Mouse (Mus musculus): ENCODE data around the gene Depdc5. TPM values are rescaled to one million over a fixed set of nuclear protein-coding genes. Genes with fewer than 3 reads are reported as not detected.
"Not testable (repeated sequence)": the region's sequence is repeated elsewhere in the genome, so short reads cannot be mapped to it uniquely, and the experiment has no call there.

The Depdc5 gene
- total RNA-seq, 2 experiments from 2014 or later: 57.2 to 57.9 TPM

DNA sequence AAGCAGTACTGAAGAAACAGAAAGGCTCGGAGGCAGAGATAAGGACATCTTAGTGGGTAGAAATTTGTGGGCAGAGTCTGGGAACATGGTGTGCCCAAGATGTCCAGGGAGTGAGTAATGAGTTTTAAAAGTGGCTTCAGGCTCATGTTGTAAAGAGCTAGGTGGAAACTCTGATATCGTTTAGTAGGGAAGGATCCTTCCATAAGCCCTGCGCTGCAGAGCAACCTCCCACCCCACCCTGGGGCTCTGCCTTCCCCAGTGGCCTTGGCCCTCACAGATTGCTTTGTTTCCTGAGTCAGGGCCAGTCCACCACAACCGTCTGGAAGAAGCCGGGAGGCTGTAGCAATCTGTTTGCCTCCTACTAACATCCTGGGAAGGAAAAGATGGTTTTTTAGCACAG, 152.1 kb downstream of the Depdc5 start:
- no peak for DNase-seq (ENCODE audit: extremely low spot score in 1 of 2, low spot score in 2 of 2)
- intact Hi-C loops (cut with DNase I): no loop called here

DNA sequence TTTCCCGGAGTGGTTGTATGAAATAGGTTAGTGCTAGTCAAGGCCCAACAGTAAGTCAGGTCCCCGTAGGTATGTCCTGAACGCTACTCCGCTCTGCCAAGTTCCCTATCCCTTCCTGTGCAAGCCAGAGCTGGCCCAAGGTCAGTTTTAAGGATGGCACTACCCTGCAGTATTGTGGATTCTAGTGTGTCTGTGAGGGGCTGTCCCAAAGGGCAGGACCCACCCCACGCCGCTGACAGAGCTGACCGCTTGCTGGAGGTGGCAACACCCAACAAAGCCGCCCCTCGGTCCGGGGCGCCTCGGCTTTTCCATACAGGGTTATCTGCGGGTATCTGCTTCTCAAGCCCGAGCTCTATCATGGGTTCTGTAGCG, 154.7 kb downstream of the Depdc5 start:
- intact Hi-C loops (cut with DNase I): no loop called here
- DNase-seq (ENCODE audit: extremely low spot score in 1 of 2, low spot score in 2 of 2): no peak

DNA sequence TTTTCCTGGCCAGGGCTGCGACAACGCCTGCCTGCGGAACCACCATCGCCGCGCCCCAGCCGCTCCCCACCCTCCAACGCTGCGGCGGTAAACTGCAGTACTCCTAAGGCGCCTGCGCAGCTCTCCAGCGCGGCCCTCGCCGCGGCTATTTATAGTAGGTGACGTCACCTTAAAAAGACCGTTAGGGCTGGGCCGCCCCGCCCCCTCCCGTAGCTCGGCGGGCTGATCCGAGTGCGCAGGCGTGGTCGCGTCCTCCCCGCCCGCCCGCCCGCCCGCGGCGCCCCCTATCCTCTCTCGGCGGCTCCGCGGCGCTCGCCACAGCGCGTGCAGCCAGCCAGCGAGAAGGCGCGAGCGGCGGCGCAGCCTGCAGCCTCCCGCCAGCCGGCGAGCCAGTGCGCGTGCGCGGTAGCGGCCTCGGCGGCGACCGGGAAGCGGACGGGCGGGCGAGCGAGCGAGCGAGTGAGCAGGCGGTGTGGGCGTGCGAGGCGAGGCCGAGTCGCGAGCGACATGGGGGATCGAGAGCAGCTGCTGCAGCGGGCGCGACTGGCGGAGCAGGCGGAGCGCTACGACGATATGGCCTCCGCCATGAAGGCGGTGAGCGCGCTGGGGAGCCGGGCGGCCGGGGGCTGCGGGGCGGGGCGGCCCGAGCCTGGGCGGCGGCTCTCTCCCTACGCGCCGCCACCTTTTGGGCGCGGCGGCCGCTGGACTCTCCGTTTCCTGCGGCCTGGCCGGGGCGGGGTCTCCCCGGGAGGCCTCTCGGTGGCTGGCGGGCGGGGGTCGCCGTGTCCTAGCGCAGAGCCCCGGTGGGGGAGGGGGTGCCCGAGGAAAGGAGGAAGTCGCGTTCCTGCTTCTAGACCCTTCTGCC, 155.3 kb downstream of the Depdc5 start, which contains the start of gene Ywhah:
Gene Ywhah, plus strand, starts transcription at position 256 of the 865 bp plus-strand sequence.
- intact Hi-C loops (cut with DNase I): no loop called here
- DNase-seq (ENCODE audit: extremely low spot score in 1 of 2, low spot score in 2 of 2): peak; percentile 96 to 97

- intact Hi-C loops (cut with DNase I): no loop called here
Measured at GRCm38 (mm10) chr5:33019426-33019821, 155.9 kb downstream of the Depdc5 start.

DNA sequence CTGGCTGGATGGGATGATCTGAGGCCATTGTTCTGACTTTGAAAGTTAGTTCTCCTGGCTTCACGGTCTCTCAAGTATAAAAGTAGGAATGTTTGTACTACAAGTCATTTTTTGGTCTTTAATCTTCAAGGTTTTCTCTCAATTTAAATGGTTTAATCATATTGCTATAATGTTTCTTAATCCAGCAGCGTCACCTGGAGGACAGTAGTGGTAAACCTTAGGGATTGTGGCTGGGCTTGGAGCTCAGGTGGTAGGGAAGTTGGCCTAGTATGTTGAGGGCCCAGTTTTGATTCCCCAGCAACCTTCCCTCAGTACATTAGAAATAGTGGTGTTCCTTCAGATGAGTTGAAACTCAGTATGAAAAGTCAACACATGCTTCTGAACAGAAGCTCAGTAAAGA, 158.1 kb downstream of the Depdc5 start:
- DNase-seq (ENCODE audit: extremely low spot score in 1 of 2, low spot score in 2 of 2): no peak
- intact Hi-C loops (cut with DNase I): loop anchor here (5.0 kb wide), 1 partner anchor 34 kb away; no protein-coding TSS in a partner anchor

More at GRCm38 (mm10) chr5:33019426-33019821, 155.9 kb downstream of the Depdc5 start:
- DNase-seq (ENCODE audit: extremely low spot score in 1 of 2, low spot score in 2 of 2): no peak

DNA sequence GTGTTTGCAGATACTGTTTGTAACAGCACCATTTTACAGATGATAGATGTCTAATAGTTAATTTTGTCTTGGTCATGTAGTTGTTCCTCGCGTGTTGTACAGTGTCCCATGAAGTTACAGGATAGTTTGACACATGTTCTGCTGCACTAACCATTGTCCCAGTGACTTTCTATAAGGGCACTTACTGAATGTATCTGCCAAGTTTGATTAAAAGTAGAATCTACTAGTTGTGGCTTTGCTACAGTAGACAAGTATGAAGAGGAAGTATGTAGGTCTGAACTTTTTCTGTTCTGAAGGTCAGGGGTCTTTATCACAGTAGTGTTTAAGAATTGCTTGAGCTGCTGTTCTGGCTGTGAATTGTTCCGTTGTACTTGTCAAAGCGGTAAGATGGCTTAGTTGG, 159.8 kb downstream of the Depdc5 start:
- no peak for DNase-seq (ENCODE audit: extremely low spot score in 1 of 2, low spot score in 2 of 2)
- intact Hi-C loops (cut with DNase I): loop anchor here (5.0 kb wide), 1 partner anchor 36 kb away; no protein-coding TSS in a partner anchor

GRCm38 (mm10) chr5:33024474-33024873, 161.0 kb downstream of the Depdc5 start:
- intact Hi-C loops (cut with DNase I): loop anchor here (5.0 kb wide), 1 partner anchor 37 kb away; no protein-coding TSS in a partner anchor

GRCm38 (mm10) chr5:33028656-33029055, 165.2 kb downstream of the Depdc5 start:
- DNase-seq (ENCODE audit: extremely low spot score in 1 of 2, low spot score in 2 of 2): no peak
- intact Hi-C loops (cut with DNase I): no loop called here

More at GRCm38 (mm10) chr5:33024474-33024873, 161.0 kb downstream of the Depdc5 start:
- no peak for DNase-seq (ENCODE audit: extremely low spot score in 1 of 2, low spot score in 2 of 2)

- DNase-seq (ENCODE audit: extremely low spot score in 1 of 2, low spot score in 2 of 2): peak in 1 of 2 experiments; percentile 68
- intact Hi-C loops (cut with DNase I): loop anchor here (5.0 kb wide), 1 partner anchor 98 kb away; no protein-coding TSS in a partner anchor
Measured at GRCm38 (mm10) chr5:33030425-33031175, 167.1 kb downstream of the Depdc5 start.

DNA sequence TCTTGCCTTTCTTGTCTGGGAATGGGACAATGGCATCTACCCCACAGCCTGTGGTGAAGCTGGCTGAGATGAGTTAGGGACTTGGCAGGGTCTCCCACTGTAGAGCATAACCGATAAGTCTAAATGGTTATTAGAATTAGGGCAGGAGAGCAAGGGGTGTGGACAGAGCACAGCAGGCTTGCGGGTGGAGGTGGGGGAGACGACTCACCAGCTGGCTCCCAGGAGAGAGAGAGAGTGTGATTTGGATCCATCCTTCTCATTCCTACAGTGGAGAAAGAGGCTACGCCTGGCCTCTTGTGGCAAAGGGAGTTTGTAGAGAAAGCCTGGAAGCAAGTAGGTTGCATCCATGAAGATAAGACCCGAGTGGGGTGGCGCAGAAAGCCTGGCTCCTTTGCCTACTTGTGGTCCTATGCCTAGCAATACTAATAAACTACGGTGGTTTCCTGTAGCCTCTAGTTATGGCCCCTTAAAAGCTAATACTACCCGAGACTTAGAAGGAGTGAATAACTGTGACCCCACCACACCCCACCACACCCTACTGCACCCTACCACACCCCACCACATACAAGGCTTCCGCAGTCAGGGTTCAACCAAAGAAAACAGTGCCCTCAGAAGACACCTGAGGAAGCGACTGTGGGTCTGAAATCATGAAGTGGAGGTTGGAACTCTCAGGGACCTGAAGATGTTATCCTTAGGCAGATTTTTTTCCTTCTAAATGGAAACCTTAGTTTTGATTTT, 168.7 kb downstream of the Depdc5 start:
- intact Hi-C loops (cut with DNase I): loop anchor here (2.0 to 5.0 kb wide), 2 partner anchors 100 to 119 kb away; no protein-coding TSS in a partner anchor
- DNase-seq (ENCODE audit: extremely low spot score in 1 of 2, low spot score in 2 of 2): no peak

DNA sequence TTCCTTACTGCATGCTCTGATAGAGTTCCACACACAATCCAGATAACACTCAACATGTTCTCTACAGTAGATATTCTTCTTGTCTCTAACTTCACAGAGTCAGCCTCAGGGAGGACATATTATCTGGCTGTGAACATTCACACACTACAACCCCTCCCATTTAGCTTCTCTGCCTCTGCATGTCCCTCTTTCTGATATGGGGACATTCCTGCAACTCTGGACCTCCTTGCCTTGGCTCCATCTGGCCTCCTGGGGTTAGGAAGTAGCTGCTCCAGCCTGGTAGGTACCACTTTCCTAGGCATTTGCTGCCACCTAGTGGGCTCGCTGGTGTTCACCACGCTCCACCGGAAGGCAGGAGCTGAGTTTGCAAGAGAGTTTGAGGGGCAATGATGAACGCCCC, 169.6 kb downstream of the Depdc5 start:
- DNase-seq (ENCODE audit: extremely low spot score in 1 of 2, low spot score in 2 of 2): peak in 1 of 2 experiments; percentile 87
- intact Hi-C loops (cut with DNase I): loop anchor here (2.0 to 5.0 kb wide), 2 partner anchors 101 to 120 kb away; no protein-coding TSS in a partner anchor

DNA sequence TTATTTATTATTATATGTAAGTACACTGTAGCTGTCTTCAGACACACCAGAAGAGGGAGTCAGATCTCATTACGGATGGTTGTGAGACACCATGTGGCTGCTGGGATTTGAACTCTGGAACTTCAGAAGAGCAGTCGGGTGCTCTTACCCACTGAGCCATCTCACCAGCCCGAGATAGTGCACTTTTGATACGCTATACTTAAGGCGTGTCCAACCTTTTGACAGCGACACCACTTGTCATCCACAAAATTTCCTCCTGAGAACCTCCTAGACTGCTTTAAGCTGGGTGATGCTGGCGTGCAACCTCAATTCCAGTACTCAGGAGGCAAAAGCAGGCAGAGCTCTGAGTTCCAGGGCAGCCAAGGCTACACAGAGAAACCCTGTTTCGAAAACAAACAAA, 170.1 kb downstream of the Depdc5 start:
- DNase-seq (ENCODE audit: extremely low spot score in 1 of 2, low spot score in 2 of 2): not testable (repeated sequence)
- intact Hi-C loops (cut with DNase I): loop anchor here (2.0 to 5.0 kb wide), 2 partner anchors 101 to 121 kb away; no protein-coding TSS in a partner anchor

DNA sequence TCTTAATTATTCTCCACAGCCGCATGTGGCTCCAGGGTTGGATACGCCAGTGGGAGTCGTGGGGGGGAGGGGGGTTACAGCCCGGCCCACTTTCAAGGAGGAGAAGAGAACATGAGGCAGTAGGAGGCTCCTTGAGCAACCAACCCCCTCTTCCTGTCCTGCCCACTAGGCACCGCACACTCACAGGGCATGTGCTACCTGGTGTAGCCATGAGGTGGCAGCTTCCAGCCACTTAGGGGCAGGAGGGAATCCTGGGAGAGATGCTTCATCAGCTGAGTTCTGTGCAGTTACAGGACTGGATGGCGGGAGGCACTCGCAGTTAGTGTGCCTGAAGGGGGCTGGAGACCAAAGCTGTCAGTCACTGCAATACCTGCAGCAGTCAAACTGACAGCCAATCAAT, 170.6 kb downstream of the Depdc5 start:
- intact Hi-C loops (cut with DNase I): loop anchor here (5.0 kb wide), 1 partner anchor 102 kb away; no protein-coding TSS in a partner anchor
- no peak for DNase-seq (ENCODE audit: extremely low spot score in 1 of 2, low spot score in 2 of 2)

DNA sequence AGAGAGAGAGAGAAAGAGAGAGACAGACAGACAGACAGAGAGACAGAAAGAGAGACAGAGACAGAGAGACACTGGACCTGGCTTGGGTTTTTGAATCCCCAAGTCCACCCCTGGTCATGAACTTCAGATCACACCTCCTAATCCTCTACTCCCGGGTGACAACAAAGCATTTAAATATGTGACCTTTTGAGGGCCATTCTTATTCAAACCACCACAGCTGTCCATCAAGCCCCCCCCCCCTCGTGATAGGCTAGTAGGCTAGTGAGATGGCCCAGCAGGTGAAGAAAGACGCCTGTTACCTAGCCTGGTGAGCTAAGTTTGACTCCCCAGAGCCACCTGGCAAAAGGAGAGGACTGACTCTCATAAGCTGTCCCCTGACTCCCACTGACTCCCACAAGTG, 171.4 kb downstream of the Depdc5 start:
- intact Hi-C loops (cut with DNase I): loop anchor here (5.0 kb wide), 1 partner anchor 103 kb away; no protein-coding TSS in a partner anchor
- no peak for DNase-seq (ENCODE audit: extremely low spot score in 1 of 2, low spot score in 2 of 2)

GRCm38 (mm10) chr5:33038656-33039509, 175.4 kb downstream of the Depdc5 start:
- intact Hi-C loops (cut with DNase I): loop anchor here (2.0 kb wide), 1 partner anchor 106 kb away; no protein-coding TSS in a partner anchor
- no peak for DNase-seq (ENCODE audit: extremely low spot score in 1 of 2, low spot score in 2 of 2)

GRCm38 (mm10) chr5:33039510-33039911, 176.0 kb downstream of the Depdc5 start:
- DNase-seq (ENCODE audit: extremely low spot score in 1 of 2, low spot score in 2 of 2): peak in 1 of 2 experiments; percentile 74
- intact Hi-C loops (cut with DNase I): loop anchor here (2.0 kb wide), 1 partner anchor 105 kb away; no protein-coding TSS in a partner anchor

DNA sequence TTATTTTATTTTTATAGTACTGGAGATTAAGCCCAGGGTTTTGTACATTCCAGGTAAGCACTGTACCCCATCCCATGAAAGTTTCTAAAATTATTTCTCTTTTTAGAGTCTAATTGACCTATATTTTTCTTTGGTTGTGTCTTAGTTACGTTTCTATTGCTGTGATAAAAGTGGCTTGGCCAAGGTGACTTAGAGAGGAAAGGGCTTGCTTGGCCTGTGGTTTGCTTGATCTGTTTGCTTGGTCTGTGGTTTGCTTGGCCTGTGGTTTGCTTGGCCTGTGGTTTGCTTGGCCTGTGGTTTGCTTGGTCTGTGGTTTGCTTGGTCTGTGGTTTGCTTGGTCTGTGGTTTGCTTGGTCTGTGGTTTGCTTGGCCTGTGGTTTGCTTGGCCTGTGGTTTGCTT, 177.2 kb downstream of the Depdc5 start:
- intact Hi-C loops (cut with DNase I); DNase-seq (ENCODE audit: extremely low spot score in 1 of 2, low spot score in 2 of 2): not testable (repeated sequence)
